Mouse (Mus musculus): ENCODE data around the gene Wdhd1. TPM values are rescaled to one million over a fixed set of nuclear protein-coding genes. Genes with fewer than 3 reads are reported as not detected.

The Wdhd1 gene
- polyA plus RNA-seq, 1 experiment from 2014 or later: 11.7 TPM

DNA sequence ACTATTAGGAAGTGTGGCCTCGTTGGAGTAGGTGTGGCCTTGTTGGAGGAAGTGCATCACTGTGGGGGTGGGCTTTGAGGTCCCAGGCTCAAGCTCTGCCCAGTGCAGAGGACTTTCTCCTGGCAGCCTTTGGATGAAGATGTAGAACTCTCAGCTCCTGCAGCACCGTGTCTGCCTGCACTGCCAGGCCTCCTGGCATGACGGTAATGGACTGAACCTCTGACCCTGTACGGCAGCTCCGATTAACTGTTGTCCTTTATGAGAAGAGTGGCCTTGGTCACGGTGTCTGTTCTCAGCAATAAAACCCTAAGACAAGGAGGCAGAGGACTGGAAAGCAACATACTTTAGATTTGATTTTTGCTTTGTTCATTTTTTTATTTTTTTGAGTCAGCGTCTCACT is 40.2 kb downstream of the Wdhd1 start:
- no peak for ATAC-seq (replicated peaks; ENCODE audit: insufficient number of reproducible peaks, insufficient read depth, low FRiP score, low read depth)
- Histone ChIP-seq H3K36me3 (peaks cover 5% of the 10 kb centered on the region; the same call in 1 of the 2 replicates), H3K9me3 (replicated peaks) (no peaks in the 10 kb centered on the region), H3K4me2 (no peak overlapping the region), H3K9ac (no peak overlapping the region), H3K4me1 (replicated peaks) (peaks cover 6% of the 10 kb centered on the region), H3K4me3 (no peak overlapping the region), H3K27ac (no peak overlapping the region), H3K27me3 (no peaks in the 10 kb centered on the region)
- 89% methylated on average over 7 of the region's 7 CpGs for WGBS

DNA sequence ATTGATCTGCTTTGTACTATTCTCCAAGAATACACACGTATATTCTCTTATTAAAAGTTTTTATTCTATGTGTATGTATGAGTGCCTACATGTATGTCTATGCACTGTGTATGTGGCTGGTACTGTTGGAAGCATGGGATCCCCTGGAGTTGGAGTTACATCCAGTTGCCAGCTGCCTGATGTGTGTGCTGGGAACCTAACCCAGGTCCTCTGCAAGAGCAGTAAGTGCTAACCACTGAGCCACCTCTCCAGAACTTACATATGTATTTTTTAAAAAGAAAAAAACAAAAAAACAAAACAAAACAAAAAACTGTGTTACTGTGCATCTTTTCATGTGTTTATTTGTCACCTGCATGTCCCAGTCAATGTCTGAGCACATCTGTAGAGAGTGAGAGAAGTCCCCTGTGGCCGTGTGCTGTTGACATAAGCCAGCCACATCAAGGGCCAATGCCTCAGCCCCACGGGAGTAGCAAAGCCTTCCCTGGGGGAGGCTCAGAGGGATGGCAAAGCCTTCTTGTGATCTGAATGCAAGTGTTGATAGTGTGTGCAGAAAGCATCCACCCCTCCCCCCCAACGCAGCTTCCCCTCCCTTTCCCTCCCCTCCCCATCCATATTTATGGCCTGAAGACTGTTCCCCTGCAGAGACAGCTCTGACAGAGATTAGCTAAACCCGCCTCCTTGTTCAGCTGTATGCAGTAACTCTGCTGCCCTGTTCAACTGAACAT is 42.0 kb downstream of the Wdhd1 start:
- H3K27me3 ChIP-seq: no peaks in the 10 kb centered on the region
- H3K36me3 ChIP-seq: no peaks in the 10 kb centered on the region
- H3K27ac ChIP-seq: no peak overlapping the region
- no peak overlapping the region for H3K9ac ChIP-seq
- no peak overlapping the region for H3K4me2 ChIP-seq
- 52% methylated on average over 5 of the region's 5 CpGs for whole genome bisulfite sequencing
- H3K4me1 ChIP-seq (replicated peaks): peaks cover 12% of the 10 kb centered on the region
- no peak for ATAC-seq (replicated peaks; ENCODE audit: insufficient number of reproducible peaks, insufficient read depth, low FRiP score, low read depth)
- H3K9me3 ChIP-seq (replicated peaks): no peaks in the 10 kb centered on the region
- H3K4me3 ChIP-seq: no peak overlapping the region

DNA sequence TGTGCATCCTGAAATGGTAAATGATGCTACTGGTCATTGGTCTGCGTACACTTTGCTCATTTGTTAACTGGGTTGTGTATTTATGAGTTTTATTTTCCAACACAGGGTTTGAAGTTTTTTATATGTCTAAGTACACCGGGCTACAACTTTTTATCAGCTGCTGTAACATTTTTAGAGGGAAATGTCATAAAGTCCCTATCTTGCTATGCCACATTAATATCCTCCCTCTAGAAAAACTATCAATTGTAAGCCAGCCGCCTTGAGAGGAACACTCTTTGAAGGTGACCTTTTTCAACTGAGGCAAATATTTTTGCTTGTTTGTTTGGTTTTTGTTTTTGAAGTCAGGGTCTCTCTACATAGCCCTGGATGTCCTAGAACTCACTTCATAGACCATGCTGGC is 42.6 kb downstream of the Wdhd1 start:
- WGBS: 64% methylated on average over 3 of the region's 3 CpGs
- Histone ChIP-seq H3K9ac (no peak overlapping the region), H3K9me3 (replicated peaks) (no peaks in the 10 kb centered on the region), H3K4me1 (replicated peaks) (peaks cover 16% of the 10 kb centered on the region), H3K4me3 (no peak overlapping the region), H3K36me3 (no peaks in the 10 kb centered on the region), H3K27me3 (no peaks in the 10 kb centered on the region), H3K27ac (0 out of 2 replicates have a peak overlapping the region, but pooled peaks have one; percentile 24), H3K4me2 (no peak overlapping the region)
- no peak for ATAC-seq (replicated peaks; ENCODE audit: insufficient number of reproducible peaks, insufficient read depth, low FRiP score, low read depth)

DNA sequence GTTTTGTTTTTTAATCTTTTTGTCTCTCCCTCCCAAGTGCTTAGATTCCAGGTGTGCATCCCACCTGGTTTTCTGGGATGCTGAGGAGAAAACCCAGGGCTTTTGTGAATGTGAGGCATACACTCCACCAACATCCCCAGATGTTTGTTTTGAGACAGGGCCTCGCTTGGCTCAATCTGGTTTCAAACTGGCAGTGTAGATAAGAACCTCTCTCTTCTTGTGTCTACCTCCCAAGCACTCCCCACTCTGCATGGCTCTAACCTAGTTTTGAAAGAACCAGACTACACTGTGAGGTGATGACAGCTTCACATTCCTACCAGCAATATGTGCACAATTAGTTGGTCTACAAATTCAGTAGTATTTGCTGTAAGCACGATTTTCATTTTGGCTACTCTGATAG is 43.1 kb downstream of the Wdhd1 start:
- Histone ChIP-seq H3K27me3 (no peaks in the 10 kb centered on the region), H3K4me2 (no peak overlapping the region), H3K9ac (no peak overlapping the region), H3K9me3 (replicated peaks) (no peaks in the 10 kb centered on the region), H3K4me3 (no peak overlapping the region), H3K27ac (no peak overlapping the region), H3K36me3 (no peaks in the 10 kb centered on the region), H3K4me1 (replicated peaks) (peaks cover 16% of the 10 kb centered on the region)
- ATAC-seq (replicated peaks; ENCODE audit: insufficient number of reproducible peaks, insufficient read depth, low FRiP score, low read depth): no peak
- WGBS: 20% methylated on average over 2 of the region's 2 CpGs

DNA sequence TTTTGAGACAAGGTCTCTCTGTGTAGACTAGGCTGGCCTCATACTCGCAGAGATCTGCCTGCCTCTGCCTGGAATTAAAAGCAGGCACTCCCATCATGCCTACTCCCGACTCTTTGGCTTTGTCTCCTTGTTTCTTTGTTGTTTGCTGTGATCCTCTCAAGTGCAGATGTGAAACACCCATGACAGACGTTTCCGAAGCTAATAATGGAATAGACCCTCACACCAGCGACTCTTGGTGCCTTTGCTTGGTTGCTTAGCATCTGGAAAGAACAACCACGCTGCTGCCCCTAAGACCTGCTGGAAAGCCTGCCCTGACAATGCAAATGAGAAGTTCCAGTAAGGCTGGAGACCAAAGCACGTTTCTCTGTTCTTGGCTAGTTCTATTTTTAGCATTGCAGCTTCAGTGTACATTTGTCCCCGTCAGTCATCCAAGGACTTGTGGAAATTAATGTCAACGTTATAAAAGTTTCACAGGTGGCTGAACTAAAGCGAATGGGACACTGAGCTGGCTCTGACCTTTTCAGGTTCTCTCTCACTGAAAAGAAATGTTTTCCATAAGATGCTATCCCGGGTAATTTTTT is 46.8 kb downstream of the Wdhd1 start:
- Histone ChIP-seq H3K27me3 (no peaks in the 10 kb centered on the region), H3K4me2 (0 out of 2 replicates have a peak overlapping the region, but pooled peaks have one; percentile 18), H3K27ac (peak overlapping the region; percentile 73), H3K4me1 (replicated peaks) (peaks cover 16% of the 10 kb centered on the region), H3K9ac (no peak overlapping the region), H3K9me3 (replicated peaks) (no peaks in the 10 kb centered on the region), H3K4me3 (no peak overlapping the region), H3K36me3 (no peaks in the 10 kb centered on the region)
- ATAC-seq (replicated peaks; ENCODE audit: insufficient number of reproducible peaks, insufficient read depth, low FRiP score, low read depth): no peak
- WGBS: 48% methylated on average over 11 of the region's 11 CpGs

DNA sequence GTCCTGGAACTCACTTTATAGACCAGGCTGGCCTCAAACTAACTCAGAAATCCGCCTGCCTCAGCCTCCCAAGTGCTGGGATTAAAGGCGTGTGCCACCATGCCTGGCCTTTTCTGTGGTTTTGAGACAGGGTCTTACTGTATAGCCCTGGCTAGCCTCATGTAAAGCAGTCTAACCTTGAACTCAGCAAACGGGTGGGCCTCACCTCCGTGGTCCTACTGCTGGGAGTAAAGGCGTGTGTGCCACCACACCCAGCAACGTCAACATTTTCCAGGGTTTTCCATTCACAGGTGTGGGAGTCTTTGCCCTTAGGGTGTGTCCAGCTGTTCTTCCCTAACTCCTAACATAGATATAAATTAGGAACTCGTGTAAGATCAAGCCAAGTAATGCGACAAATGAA is 50.7 kb downstream of the Wdhd1 start:
- no peak for ATAC-seq (replicated peaks; ENCODE audit: insufficient number of reproducible peaks, insufficient read depth, low FRiP score, low read depth)
- 88% methylated on average over 8 of the region's 8 CpGs for WGBS
- Histone ChIP-seq H3K4me2 (no peak overlapping the region), H3K9me3 (replicated peaks) (no peaks in the 10 kb centered on the region), H3K4me1 (replicated peaks) (peaks cover 9% of the 10 kb centered on the region), H3K36me3 (no peaks in the 10 kb centered on the region), H3K4me3 (no peak overlapping the region), H3K27me3 (no peaks in the 10 kb centered on the region), H3K9ac (no peak overlapping the region), H3K27ac (no peak overlapping the region)

DNA sequence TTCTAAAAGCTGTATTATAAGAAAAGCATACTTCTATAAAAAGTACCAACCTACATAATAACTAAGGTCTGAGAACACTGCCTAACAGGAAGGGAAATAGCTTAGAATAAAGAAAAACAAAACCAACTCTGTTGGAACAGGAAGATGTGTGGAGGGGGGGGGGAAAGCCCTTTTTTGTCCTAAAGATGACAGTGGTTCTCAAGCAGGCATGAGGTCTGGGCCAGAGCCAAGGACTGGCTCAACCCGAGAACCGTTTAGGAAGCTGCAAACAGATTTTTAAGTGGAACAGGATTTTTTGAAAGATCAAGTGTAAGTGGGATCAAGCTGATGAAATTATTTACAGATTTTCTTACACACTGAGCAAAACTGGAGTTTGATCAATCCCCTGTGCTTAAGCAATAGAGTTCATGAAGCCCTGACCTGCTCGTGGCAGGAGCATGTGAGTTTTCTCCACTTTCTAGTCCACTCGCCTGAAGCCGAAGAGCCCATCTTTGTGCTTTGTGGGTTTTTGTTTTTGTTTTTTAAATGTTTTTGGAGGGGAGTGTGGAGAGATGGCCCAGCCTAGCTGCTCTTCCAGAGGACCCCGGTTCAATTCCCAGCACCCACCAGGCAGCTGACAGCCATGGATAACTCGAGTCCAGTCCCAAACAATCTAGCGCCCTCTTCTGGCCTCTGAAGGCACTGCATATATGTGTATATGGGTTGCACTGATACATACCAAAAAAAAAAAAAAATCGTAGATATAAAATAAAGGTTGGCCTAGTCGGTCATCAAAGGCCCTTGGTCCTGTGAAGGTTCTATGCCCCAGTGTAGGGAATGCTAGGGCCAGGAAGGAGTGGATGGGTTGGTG is 52.0 kb downstream of the Wdhd1 start:
- 71% methylated on average over 10 of the region's 10 CpGs for WGBS

DNA sequence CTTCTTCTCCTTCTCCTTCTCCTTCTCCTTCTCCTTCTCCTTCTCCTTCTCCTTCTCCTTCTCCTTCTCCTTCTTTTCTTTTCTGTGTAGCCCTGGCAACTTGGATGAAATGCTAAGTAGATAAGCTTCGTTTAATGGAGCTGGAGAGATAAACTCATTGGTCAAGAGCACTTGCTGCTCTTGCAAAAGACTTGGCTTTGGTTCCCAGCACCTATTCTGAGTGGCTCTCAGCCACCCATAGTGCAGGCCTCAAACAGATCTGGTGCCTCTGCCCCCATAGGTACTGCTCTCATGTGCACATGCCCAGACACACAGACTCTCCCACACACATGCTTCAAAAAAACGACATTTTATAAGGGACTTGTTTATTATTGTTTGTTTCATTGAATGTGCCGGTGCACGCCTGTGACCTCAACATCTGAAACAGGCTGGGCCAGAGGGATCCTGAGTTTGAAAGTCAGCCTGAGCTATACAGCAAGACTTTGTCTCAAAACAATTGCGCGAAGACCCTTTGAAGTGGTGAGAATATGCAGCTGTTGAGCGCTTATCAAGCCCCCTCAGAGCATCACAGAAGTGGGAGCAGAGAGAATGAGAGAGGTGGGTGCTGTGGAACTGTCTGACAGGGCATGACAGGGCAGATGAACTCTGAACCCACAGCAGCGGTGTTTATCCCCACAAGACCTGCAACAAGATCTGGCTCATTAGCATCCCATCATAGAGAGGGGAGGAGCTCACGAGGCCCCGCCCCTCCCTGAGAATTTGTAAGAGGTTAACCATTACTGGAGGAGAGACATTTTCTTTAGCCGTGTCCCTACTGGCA is 53.8 kb downstream of the Wdhd1 start:
- H3K27me3 ChIP-seq: no peaks in the 10 kb centered on the region
- H3K36me3 ChIP-seq: no peaks in the 10 kb centered on the region
- no peak overlapping the region for H3K9ac ChIP-seq
- no peak overlapping the region for H3K27ac ChIP-seq
- no peak for ATAC-seq (replicated peaks; ENCODE audit: insufficient number of reproducible peaks, insufficient read depth, low FRiP score, low read depth)
- 74% methylated on average over 11 of the region's 11 CpGs for WGBS
- H3K9me3 ChIP-seq (replicated peaks): no peaks in the 10 kb centered on the region
- no peaks in the 10 kb centered on the region for H3K4me1 ChIP-seq (replicated peaks)
- H3K4me2 ChIP-seq: no peak overlapping the region
- no peak overlapping the region for H3K4me3 ChIP-seq

More for the DNA sequence above, 52.0 kb downstream of the Wdhd1 start:
- Histone ChIP-seq H3K9me3 (replicated peaks) (no peaks in the 10 kb centered on the region), H3K4me3 (no peak overlapping the region), H3K27ac (no peak overlapping the region), H3K4me2 (no peak overlapping the region), H3K27me3 (no peaks in the 10 kb centered on the region), H3K36me3 (no peaks in the 10 kb centered on the region), H3K4me1 (replicated peaks) (peaks cover 4% of the 10 kb centered on the region), H3K9ac (no peak overlapping the region)
- no peak for ATAC-seq (replicated peaks; ENCODE audit: insufficient number of reproducible peaks, insufficient read depth, low FRiP score, low read depth)

DNA sequence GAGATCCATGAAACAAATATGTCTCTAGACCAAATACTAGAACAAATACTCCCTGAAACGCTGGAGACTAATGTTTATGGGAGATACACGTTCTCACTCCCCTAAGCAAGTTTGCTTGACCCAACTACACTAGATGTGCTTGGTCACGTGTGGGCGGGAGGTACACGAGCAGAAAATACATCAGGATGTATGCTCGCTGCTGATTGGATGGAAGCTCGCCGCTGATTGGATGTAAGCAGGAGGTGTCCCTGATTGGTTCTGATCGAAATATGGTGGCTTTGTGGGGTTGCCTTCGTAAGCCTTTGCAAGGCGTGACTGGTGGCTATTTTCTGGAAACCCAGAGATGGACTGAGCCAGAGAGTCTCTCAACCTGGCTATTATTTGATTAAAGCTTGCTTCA is 55.1 kb downstream of the Wdhd1 start:
- 81% methylated on average over 11 of the region's 11 CpGs for WGBS
- Histone ChIP-seq H3K27me3 (no peaks in the 10 kb centered on the region), H3K36me3 (no peaks in the 10 kb centered on the region), H3K9me3 (replicated peaks) (no peaks in the 10 kb centered on the region), H3K4me3 (no peak overlapping the region), H3K4me1 (replicated peaks) (no peaks in the 10 kb centered on the region), H3K27ac (no peak overlapping the region), H3K4me2 (no peak overlapping the region), H3K9ac (no peak overlapping the region)
- ATAC-seq (replicated peaks; ENCODE audit: insufficient number of reproducible peaks, insufficient read depth, low FRiP score, low read depth): no peak

DNA sequence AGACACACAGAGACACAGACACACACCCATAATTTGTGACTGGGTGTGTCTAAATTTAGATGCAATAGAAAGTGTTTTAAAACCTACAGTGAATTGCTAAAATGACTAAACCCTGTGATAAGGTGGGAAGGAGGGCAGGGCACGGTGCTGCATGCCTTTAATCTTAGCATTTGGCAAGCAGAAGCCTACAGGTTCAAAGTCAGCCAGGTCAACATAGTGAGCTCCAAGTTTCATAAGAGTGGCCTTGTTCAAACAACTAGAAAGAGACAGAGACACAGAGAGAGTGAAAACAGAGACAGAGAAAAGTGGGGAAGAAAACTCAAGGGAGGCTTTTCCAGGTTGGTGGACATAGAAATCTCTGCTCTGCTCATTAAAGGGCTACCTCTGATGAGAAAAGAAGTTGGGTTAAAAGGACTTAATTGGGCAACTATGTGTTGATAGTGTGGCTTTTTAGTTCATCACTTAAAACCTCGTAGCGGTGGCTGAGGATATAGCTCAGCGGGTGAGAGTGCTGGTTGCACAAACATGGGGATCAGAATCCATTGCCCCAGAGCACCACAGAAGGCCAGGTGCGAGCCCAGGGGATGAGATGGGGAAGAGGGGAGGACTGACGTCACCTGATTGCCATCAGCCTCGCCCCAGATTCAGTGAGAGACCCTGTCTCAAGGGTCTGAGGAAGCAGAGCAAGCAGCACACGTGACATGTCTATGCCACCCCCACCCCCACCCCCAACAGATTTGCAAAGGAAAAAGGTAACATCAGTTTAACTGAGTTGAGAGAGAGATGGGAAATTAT is 56.2 kb downstream of the Wdhd1 start:
- no peaks in the 10 kb centered on the region for H3K27me3 ChIP-seq
- H3K4me2 ChIP-seq: no peak overlapping the region
- no peaks in the 10 kb centered on the region for H3K36me3 ChIP-seq
- no peak overlapping the region for H3K9ac ChIP-seq
- no peak overlapping the region for H3K4me3 ChIP-seq
- H3K9me3 ChIP-seq (replicated peaks): no peaks in the 10 kb centered on the region
- no peak for ATAC-seq (replicated peaks; ENCODE audit: insufficient number of reproducible peaks, insufficient read depth, low FRiP score, low read depth)
- no peaks in the 10 kb centered on the region for H3K4me1 ChIP-seq (replicated peaks)
- 76% methylated on average over 8 of the region's 8 CpGs for WGBS
- no peak overlapping the region for H3K27ac ChIP-seq

Measured in heart, embryonic 15.5 days (tissue).